Mouse (Mus musculus) lung, postnatal 0 days (tissue): ENCODE measurements at regions not wholly inside any gene's neighbourhood (a gene's known extent, or its start where the extent isn't known, plus 50 kb on each side); places are given as distances from the start of the nearest gene placed in this dataset.

Experiments used
- CTCF ChIP-seq: IDR thresholded peaks from 2 replicates; pipeline ENCODE4 v1.5.1; 2016; ENCODE audit warnings: antibody characterized with exemption, mild to moderate bottlenecking
- EP300 ChIP-seq: IDR thresholded peaks from 2 replicates; pipeline ENCODE4 v1.6.1; 2016; ENCODE audit warnings: antibody characterized with exemption, mild to moderate bottlenecking, control low read depth

DNA sequence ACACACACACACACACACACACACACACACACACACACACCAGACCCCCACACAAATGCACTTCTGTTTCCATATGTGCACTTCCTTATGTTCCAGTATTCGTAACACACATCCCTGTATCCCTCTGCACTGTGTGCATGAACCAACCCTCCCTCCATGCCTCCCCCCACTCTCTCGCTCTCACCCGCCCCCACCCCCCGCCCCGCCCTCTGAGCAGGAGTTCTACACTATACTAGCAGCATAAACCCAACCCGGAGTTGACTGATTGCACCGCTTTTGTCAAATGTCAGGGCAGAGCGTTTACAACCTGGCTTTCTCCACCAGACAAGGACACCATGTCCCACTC lies 81.5 kb upstream of the Zmiz1 start:
- no peak for TF ChIP-seq CTCF
- TF ChIP-seq EP300, result peak; percentile 68; the same call in 1 of the 2 replicates
